Mouse (Mus musculus) heart, embryonic 10.5 days (tissue): Measurements from ENCODE around the gene Matn4. TPM values are rescaled to one million over a fixed set of nuclear protein-coding genes. Genes with fewer than 3 reads are reported as not detected.

Experiments used
- DNase-seq: peaks from one replicate; pipeline ENCODE4 v3.0.0-alpha.2; 2017; ENCODE audit warnings: low spot score
- H3K27ac ChIP-seq: fragments of 300-500 bp; sonication (generic); 2 replicates; pipeline ENCODE4 v1.5.1; 2016; ENCODE audit warnings: mild to moderate bottlenecking
- H3K27me3 ChIP-seq: fragments of 300-500 bp; sonication (generic); 2 replicates; pipeline ENCODE4 v1.6.1; 2016; ENCODE audit warnings: mild to moderate bottlenecking; ENCODE audit not compliant: poor library complexity, insufficient read depth, severe bottlenecking
- H3K36me3 ChIP-seq: fragments of 300-500 bp; sonication (generic); 2 replicates; pipeline ENCODE4 v1.6.1; 2016; ENCODE audit warnings: mild to moderate bottlenecking, moderate library complexity
- H3K4me1 ChIP-seq: fragments of 300-500 bp; sonication (generic); 2 replicates; pipeline ENCODE4 v1.6.1; 2016; ENCODE audit warnings: mild to moderate bottlenecking
- H3K4me3 ChIP-seq: fragments of 300-500 bp; sonication (generic); 2 replicates; pipeline ENCODE4 v1.5.1; 2016; ENCODE audit warnings: mild to moderate bottlenecking, moderate library complexity
- H3K9me3 ChIP-seq: fragments of 300-500 bp; sonication (generic); 2 replicates; pipeline ENCODE4 v1.6.1; 2016; ENCODE audit warnings: mild to moderate bottlenecking, moderate library complexity
- WGBS: fragments of 180-500 bp; shearing (Covaris S2); methylation state at CpG from one replicate; pipeline ENCODE4 v1.1.7; 2016; 5-methylcytosine and 5-hydroxymethylcytosine counted together
- polyA plus RNA-seq: library from polyadenylated mRNA; unstranded; fragments of >200 nt; fragmentation: Nextera tagmentation; extraction: Ambion mirVana; gene quantifications from 2 replicates; pipeline ENCODE4 v1.2.1, GENCODE M21; 2016

Gene Matn4
- 0.76 and 1.2 TPM in 2 replicates for polyA plus RNA-seq

GRCm38 (mm10) chr2:164405060-164405459, at the start of gene Matn4:
Gene Matn4, minus strand, starts transcription at chr2:164405160.
- peak within 1 kb of the TSS; percentile 59 for H3K4me3 ChIP-seq
- H3K4me1 ChIP-seq = peaks cover 45% of the 10 kb centered on the region
- no peaks in the 10 kb centered on the region for H3K9me3 ChIP-seq
- 8% methylated on average over 9 of the region's 9 CpGs for WGBS
- H3K36me3 ChIP-seq = no peaks in the 10 kb centered on the region
- H3K27me3 ChIP-seq = peaks cover 100% of the 10 kb centered on the region
- H3K27ac ChIP-seq = peak within 1 kb of the TSS; percentile 67; the same call in 1 of the 2 replicates
- DNase-seq = no peak

- H3K4me1 ChIP-seq = peaks cover 60% of the 10 kb centered on the region
- H3K4me3 ChIP-seq = no peak overlapping the region
- H3K27me3 ChIP-seq = no peaks in the 10 kb centered on the region
- no peak overlapping the region for H3K27ac ChIP-seq
- WGBS = 61% methylated on average over 7 of the region's 7 CpGs
- no peak for DNase-seq
- no peaks in the 10 kb centered on the region for H3K36me3 ChIP-seq
- no peaks in the 10 kb centered on the region for H3K9me3 ChIP-seq
Observed at GRCm38 (mm10) chr2:164453887-164454500, 49.0 kb upstream of the Matn4 start.

DNA sequence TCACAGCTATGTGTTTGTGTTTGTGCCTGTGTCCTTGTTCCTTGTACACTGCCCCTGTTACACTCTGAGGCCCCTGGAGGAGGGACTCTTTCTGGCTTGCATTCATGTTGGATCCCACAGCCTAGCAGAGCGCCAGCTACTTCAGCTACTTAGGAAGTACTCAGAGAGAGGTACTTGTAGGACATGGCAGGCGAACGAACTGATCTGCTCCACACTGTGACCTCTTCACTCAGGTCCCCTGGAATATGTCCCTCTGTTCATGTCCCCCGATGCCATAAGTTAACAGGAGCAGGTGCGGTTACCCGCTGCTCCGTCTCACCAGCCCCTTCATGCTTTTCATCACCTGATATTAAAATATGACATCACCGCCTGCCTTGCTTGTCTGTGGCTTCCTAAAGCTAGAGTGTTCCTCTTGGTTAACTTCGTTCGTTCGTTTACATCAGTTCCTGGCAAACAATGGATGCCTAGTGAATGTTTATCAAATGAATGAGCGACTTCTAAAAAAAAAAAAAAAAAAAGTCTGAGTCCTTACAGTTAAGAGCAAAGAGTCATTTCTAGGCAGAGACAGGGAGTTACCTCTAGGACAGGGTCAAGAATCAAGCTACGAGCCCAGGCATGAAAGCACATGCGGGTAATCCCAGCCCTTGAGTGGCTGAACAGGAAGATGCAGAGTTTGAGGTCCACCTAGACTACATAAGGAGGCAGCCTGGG, 48.2 kb upstream of the Matn4 start:
- H3K27me3 ChIP-seq = no peaks in the 10 kb centered on the region
- H3K27ac ChIP-seq = peak overlapping the region; percentile 56; the same call in 1 of the 2 replicates
- DNase-seq = no peak
- no peaks in the 10 kb centered on the region for H3K36me3 ChIP-seq
- WGBS = 54% methylated on average over 14 of the region's 14 CpGs
- H3K4me3 ChIP-seq = no peak overlapping the region
- peaks cover 63% of the 10 kb centered on the region for H3K4me1 ChIP-seq
- no peaks in the 10 kb centered on the region for H3K9me3 ChIP-seq

DNA sequence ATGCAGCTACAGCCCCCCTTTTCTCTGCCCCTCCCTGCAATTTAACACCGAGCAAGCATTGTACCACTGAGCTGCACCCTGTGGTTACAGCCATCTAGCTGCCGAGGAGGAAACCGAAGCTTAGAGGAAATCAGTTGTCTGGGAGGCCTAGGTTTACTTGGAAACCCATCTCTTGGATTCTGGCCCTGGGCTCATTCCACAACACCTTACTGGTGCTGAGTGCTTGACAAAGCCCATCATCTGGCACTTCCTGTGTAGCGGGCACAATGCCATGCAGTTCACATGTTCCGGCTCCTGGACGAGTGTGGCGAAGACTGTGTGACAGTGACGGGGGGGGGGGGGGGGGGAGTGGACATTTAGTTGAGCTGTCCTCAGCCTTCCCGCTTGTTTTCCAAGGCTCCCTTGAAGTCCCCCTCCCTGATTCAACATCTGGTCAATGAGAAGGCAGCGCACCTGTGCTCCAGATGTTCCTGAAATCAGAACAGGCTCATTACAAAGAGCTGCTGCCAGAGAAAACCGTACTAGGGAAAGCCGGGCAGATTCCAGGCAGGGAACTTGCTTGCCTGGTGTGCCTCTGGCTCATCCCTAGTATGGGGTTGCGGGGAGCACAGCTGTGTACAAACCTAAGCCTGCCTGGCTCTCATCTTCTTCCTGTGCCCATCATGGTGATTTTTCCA, 47.2 kb upstream of the Matn4 start:
- Histone ChIP-seq H3K9me3 (no peaks in the 10 kb centered on the region), H3K27me3 (no peaks in the 10 kb centered on the region), H3K27ac (peak overlapping the region; percentile 10; the same call in 1 of the 2 replicates), H3K36me3 (no peaks in the 10 kb centered on the region), H3K4me3 (peak overlapping the region; percentile 1; the same call in 1 of the 2 replicates), H3K4me1 (peaks cover 61% of the 10 kb centered on the region)
- DNase-seq = no peak
- 42% methylated on average over 13 of the region's 13 CpGs for WGBS

- Histone ChIP-seq H3K36me3 (no peaks in the 10 kb centered on the region), H3K4me1 (peaks cover 35% of the 10 kb centered on the region), H3K27me3 (no peaks in the 10 kb centered on the region), H3K4me3 (no peak overlapping the region; the same call in 1 of the 2 replicates), H3K27ac (0 out of 2 replicates have a peak overlapping the region, but pooled peaks have one; percentile 52), H3K9me3 (no peaks in the 10 kb centered on the region)
- DNase-seq = no peak
- WGBS = 63% methylated on average over 14 of the region's 14 CpGs
Observed at GRCm38 (mm10) chr2:164449341-164450042, 44.5 kb upstream of the Matn4 start.

GRCm38 (mm10) chr2:164448921-164449320, 44.0 kb upstream of the Matn4 start:
- Histone ChIP-seq H3K4me1 (peaks cover 32% of the 10 kb centered on the region), H3K36me3 (no peaks in the 10 kb centered on the region), H3K27ac (0 out of 2 replicates have a peak overlapping the region, but pooled peaks have one; percentile 52), H3K27me3 (no peaks in the 10 kb centered on the region), H3K9me3 (no peaks in the 10 kb centered on the region), H3K4me3 (no peak overlapping the region)
- 73% methylated on average over 5 of the region's 5 CpGs for WGBS
- no peak for DNase-seq

GRCm38 (mm10) chr2:164448140-164448539, 43.2 kb upstream of the Matn4 start:
- Histone ChIP-seq H3K36me3 (no peaks in the 10 kb centered on the region), H3K4me3 (no peak overlapping the region), H3K9me3 (no peaks in the 10 kb centered on the region), H3K4me1 (peaks cover 35% of the 10 kb centered on the region), H3K27ac (no peak overlapping the region), H3K27me3 (no peaks in the 10 kb centered on the region)
- DNase-seq = no peak
- 84% methylated on average over 1 of the region's 1 CpGs for WGBS

DNA sequence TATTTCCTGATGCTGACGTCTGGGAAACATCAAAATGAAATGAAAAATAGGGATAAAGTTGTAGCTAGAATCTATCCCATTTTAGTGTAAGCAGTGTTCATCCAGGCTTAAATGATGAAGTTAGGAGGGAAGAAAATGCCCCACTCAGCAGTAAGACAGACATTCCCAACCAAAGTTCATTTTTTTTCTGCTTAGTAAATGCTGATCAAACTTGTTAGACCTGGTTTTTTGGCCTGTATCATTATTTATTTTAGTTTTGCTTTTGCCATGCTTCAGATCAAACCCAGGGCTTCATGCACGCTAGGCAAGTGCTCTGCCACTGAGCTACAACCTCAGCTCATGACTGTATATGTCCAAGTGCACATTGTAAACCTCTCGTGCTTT, 41.1 kb upstream of the Matn4 start:
- WGBS = 77% methylated on average over 3 of the region's 3 CpGs
- H3K9me3 ChIP-seq = no peaks in the 10 kb centered on the region
- DNase-seq = no peak
- H3K27me3 ChIP-seq = peaks cover 6% of the 10 kb centered on the region; the same call in 1 of the 2 replicates
- H3K4me3 ChIP-seq = no peak overlapping the region
- H3K27ac ChIP-seq = no peak overlapping the region
- H3K4me1 ChIP-seq = peaks cover 35% of the 10 kb centered on the region
- H3K36me3 ChIP-seq = no peaks in the 10 kb centered on the region

DNA sequence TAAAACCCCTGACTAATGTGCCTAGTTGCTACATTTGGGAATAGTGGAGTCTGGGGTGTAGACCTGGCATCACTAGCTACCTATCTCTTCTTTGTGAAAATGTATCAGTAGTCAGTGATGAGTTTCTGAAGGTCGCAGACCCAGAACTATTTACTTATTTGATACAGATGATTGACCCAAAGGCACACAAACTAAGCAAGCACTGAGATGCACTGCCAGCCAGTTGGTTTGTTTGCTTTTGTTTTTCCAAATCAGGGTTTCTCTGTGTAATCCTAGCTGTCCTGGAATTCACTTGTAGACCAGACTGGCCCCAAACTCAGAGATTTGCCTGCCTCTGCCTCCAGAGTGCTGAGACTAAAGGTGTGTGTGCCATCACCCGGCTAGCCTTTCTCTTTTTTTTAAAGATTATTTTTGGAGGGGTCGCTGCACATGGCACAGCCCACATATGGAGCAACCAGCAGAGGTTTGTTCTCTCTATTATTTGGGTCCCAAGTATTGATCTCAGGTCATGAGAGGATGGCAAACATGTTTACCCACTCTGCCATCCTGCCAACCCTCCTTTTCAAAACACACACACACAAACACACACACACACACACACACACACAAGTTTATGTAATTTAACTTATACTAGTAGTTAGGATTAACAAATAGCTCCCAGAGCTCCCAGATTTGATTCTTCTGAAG, 40.6 kb upstream of the Matn4 start:
- no peak for DNase-seq
- no peaks in the 10 kb centered on the region for H3K36me3 ChIP-seq
- H3K27ac ChIP-seq = no peak overlapping the region
- H3K27me3 ChIP-seq = peaks cover 11% of the 10 kb centered on the region; the same call in 1 of the 2 replicates
- no peaks in the 10 kb centered on the region for H3K9me3 ChIP-seq
- WGBS = 74% methylated on average over 3 of the region's 3 CpGs
- H3K4me1 ChIP-seq = peaks cover 36% of the 10 kb centered on the region
- H3K4me3 ChIP-seq = no peak overlapping the region

GRCm38 (mm10) chr2:164444701-164445100, 39.7 kb upstream of the Matn4 start:
- WGBS = 71% methylated on average over 2 of the region's 2 CpGs
- Histone ChIP-seq H3K27ac (no peak overlapping the region), H3K4me3 (no peak overlapping the region), H3K4me1 (peaks cover 38% of the 10 kb centered on the region), H3K9me3 (no peaks in the 10 kb centered on the region), H3K27me3 (peaks cover 16% of the 10 kb centered on the region; the same call in 1 of the 2 replicates), H3K36me3 (no peaks in the 10 kb centered on the region)
- DNase-seq = no peak

DNA sequence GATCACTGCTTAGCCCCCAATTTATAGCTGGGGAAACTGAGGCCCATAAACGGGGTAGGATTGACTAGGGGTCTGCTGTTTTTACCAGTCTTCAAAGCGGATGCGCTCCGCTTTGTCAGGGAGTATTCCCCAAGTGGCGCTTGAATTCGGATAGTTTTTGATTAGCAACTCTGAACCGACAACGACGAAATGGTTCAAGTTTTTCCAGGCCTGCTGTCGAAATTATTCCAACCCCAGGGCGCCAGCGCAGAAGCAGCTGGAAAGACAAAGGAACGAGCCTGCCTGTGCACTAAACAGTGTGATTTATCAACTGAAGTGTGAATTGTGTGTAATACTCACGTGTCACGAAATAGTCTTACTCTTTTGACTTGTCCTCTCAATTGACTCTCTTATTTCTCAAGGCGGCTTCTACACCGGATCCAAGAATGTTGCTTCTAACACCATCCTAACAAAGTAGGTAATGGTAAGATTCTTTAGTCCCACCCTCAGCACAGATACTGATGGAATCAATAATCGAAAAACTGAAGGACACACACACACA, 38.6 kb upstream of the Matn4 start, which contains the start of gene Sdc4:
Sdc4 (minus strand) TSS at position 428 of the 541 bp plus-strand sequence.
- Histone ChIP-seq H3K36me3 (no peaks in the 10 kb centered on the region), H3K4me1 (peaks cover 38% of the 10 kb centered on the region), H3K27me3 (peaks cover 16% of the 10 kb centered on the region; the same call in 1 of the 2 replicates), H3K27ac (peak within 1 kb of the TSS; percentile 86), H3K4me3 (peak within 1 kb of the TSS; percentile 71), H3K9me3 (no peaks in the 10 kb centered on the region)
- no peak for DNase-seq
- WGBS = 9% methylated on average over 18 of the region's 18 CpGs

- H3K4me1 ChIP-seq = peaks cover 43% of the 10 kb centered on the region
- peak overlapping the region; percentile 86 for H3K27ac ChIP-seq
- under 1% methylated on average over 26 of the region's 26 CpGs for WGBS
Observed at GRCm38 (mm10) chr2:164443051-164443437, 38.1 kb upstream of the Matn4 start.

More at GRCm38 (mm10) chr2:164443051-164443437, 38.1 kb upstream of the Matn4 start:
- Histone ChIP-seq H3K4me3 (peak overlapping the region; percentile 71), H3K27me3 (peaks cover 16% of the 10 kb centered on the region; the same call in 1 of the 2 replicates), H3K9me3 (no peaks in the 10 kb centered on the region), H3K36me3 (no peaks in the 10 kb centered on the region)
- peak; percentile 90 for DNase-seq
